Mouse (Mus musculus) midbrain, postnatal 0 days (tissue): ENCODE data around the gene Cog5. TPM values are rescaled to one million over a fixed set of nuclear protein-coding genes. Genes with fewer than 3 reads are reported as not detected.

Experiments
- ATAC-seq: fragments of 200-750 bp; cut with Nextera tagmentation; 2 replicates; pipeline ENCODE4 v1.8.0; 2017; ENCODE audit warnings: moderate number of reproducible peaks, mild to moderate bottlenecking, moderate TSS enrichment, moderate library complexity; ENCODE audit not compliant: low FRiP score
- DNase-seq: peaks from one replicate; pipeline ENCODE4 v3.0.0-alpha.2; 2015; ENCODE audit warnings: low spot score
- H3K27ac ChIP-seq: fragments of 300-500 bp; sonication (generic); 2 replicates; pipeline ENCODE4 v1.5.1; 2014; ENCODE audit warnings: low read depth, mild to moderate bottlenecking, low read length, mixed read lengths
- H3K27me3 ChIP-seq: fragments of 300-500 bp; sonication (generic); 2 replicates; pipeline ENCODE4 v1.6.1; 2014; ENCODE audit warnings: low read length, control low read depth, mixed read lengths; ENCODE audit not compliant: insufficient read depth
- H3K36me3 ChIP-seq: fragments of 300-500 bp; sonication (generic); 2 replicates; pipeline ENCODE4 v1.6.1; 2014; ENCODE audit warnings: low read length, control low read depth, mixed read lengths; ENCODE audit not compliant: insufficient read depth
- H3K4me1 ChIP-seq: fragments of 300-500 bp; sonication (generic); 2 replicates; pipeline ENCODE4 v1.6.1; 2014; ENCODE audit warnings: mild to moderate bottlenecking, control low read depth, antibody characterized with exemption, low read length, mixed read lengths; ENCODE audit not compliant: insufficient read depth
- H3K4me2 ChIP-seq: fragments of 300-500 bp; sonication (generic); 2 replicates; pipeline ENCODE4 v1.6.1; 2014; ENCODE audit warnings: low read depth, mild to moderate bottlenecking, low read length, mixed read lengths; ENCODE audit not compliant: poor library complexity, severe bottlenecking
- H3K4me3 ChIP-seq: fragments of 300-500 bp; sonication (generic); 2 replicates; pipeline ENCODE4 v1.5.1; 2014; ENCODE audit warnings: low read depth, mild to moderate bottlenecking, low read length, moderate library complexity
- H3K9ac ChIP-seq: fragments of 300-500 bp; sonication (generic); replicated peaks from 2 replicates; pipeline ENCODE4 v1.6.1; 2014; ENCODE audit warnings: mild to moderate bottlenecking, low read length, moderate library complexity, mixed read lengths; ENCODE audit not compliant: poor library complexity, severe bottlenecking
- H3K9me3 ChIP-seq: fragments of 300-500 bp; sonication (generic); 2 replicates; pipeline ENCODE4 v1.6.1; 2016; ENCODE audit warnings: low read length, control low read depth
- CTCF ChIP-seq: IDR thresholded peaks from 2 replicates; pipeline ENCODE4 v1.5.1; 2016; ENCODE audit warnings: antibody characterized with exemption, mild to moderate bottlenecking
- WGBS: fragments of 180-500 bp; shearing (Covaris S2); extraction: QIAGEN DNeasy Blood & Tissue Kit; methylation state at CpG from one replicate; pipeline ENCODE4 v1.1.7; 2014; 5-methylcytosine and 5-hydroxymethylcytosine counted together
- polyA plus RNA-seq: library from polyadenylated mRNA; unstranded; fragments of >200 nt; fragmentation: Nextera tagmentation; extraction: Ambion mirVana; gene quantifications from 2 replicates; pipeline ENCODE4 v1.2.1, GENCODE M21; 2015
- total RNA-seq: library from RNA; depleted of rRNA; stranded (reverse); fragments of >200 nt; gene quantifications from 2 replicates; pipeline ENCODE4 v1.2.3, GENCODE M21; 2014

Cog5 gene
- total and polyA plus RNA-seq, 2 experiments from 2014 or later = 18.8 to 41.1 TPM

- H3K4me1 ChIP-seq = no peaks in the 10 kb centered on the region
- no peak for DNase-seq
- ATAC-seq = no peak
- no peak for TF ChIP-seq CTCF
- no peak overlapping the region for H3K4me3 ChIP-seq
- no peak overlapping the region for H3K4me2 ChIP-seq
- no peaks in the 10 kb centered on the region for H3K27me3 ChIP-seq
- no peak overlapping the region for H3K27ac ChIP-seq
- H3K36me3 ChIP-seq = no peaks in the 10 kb centered on the region
- 77% methylated on average over 3 of the region's 3 CpGs for WGBS
- H3K9ac ChIP-seq = no peak overlapping the region
- H3K9me3 ChIP-seq = no peaks in the 10 kb centered on the region
These were observed 118.9 kb downstream of the Cog5 start for GRCm38 (mm10) chr12:31773612-31774011.

- no peak for ATAC-seq
- no peak overlapping the region for H3K4me2 ChIP-seq
- H3K9me3 ChIP-seq = no peaks in the 10 kb centered on the region
- H3K4me1 ChIP-seq = no peaks in the 10 kb centered on the region
- H3K27me3 ChIP-seq = no peaks in the 10 kb centered on the region
- H3K36me3 ChIP-seq = no peaks in the 10 kb centered on the region
- no peak overlapping the region for H3K27ac ChIP-seq
- peak; percentile 17 for DNase-seq
- WGBS = 68% methylated on average over 1 of the region's 1 CpGs
- no peak overlapping the region for H3K9ac ChIP-seq
- TF ChIP-seq CTCF = no peak
- H3K4me3 ChIP-seq = no peak overlapping the region
These were observed 129.6 kb downstream of the Cog5 start for GRCm38 (mm10) chr12:31784291-31784690.

GRCm38 (mm10) chr12:31788530-31788929 is 133.9 kb downstream of the Cog5 start:
- Histone ChIP-seq H3K4me3 (no peak overlapping the region), H3K9ac (no peak overlapping the region), H3K27me3 (no peaks in the 10 kb centered on the region), H3K4me2 (no peak overlapping the region), H3K36me3 (no peaks in the 10 kb centered on the region), H3K27ac (no peak overlapping the region), H3K9me3 (no peaks in the 10 kb centered on the region), H3K4me1 (no peaks in the 10 kb centered on the region)
- TF ChIP-seq CTCF = no peak
- DNase-seq = no peak
- WGBS = over 99% methylated on average over 3 of the region's 3 CpGs
- ATAC-seq = no peak

GRCm38 (mm10) chr12:31806410-31807154 is 151.9 kb downstream of the Cog5 start:
- no peaks in the 10 kb centered on the region for H3K4me1 ChIP-seq
- 77% methylated on average over 5 of the region's 5 CpGs for WGBS
- no peak for DNase-seq
- no peak overlapping the region for H3K4me3 ChIP-seq
- no peak overlapping the region for H3K9ac ChIP-seq
- no peak for TF ChIP-seq CTCF
- no peak overlapping the region for H3K27ac ChIP-seq
- H3K9me3 ChIP-seq = no peaks in the 10 kb centered on the region
- H3K27me3 ChIP-seq = no peaks in the 10 kb centered on the region
- no peak for ATAC-seq
- no peaks in the 10 kb centered on the region for H3K36me3 ChIP-seq
- H3K4me2 ChIP-seq = no peak overlapping the region

- Histone ChIP-seq H3K9ac (no peak overlapping the region), H3K36me3 (no peaks in the 10 kb centered on the region), H3K27me3 (no peaks in the 10 kb centered on the region), H3K4me3 (no peak overlapping the region), H3K4me1 (no peaks in the 10 kb centered on the region), H3K9me3 (no peaks in the 10 kb centered on the region), H3K27ac (no peak overlapping the region), H3K4me2 (no peak overlapping the region)
- WGBS = 83% methylated on average over 3 of the region's 3 CpGs
- TF ChIP-seq CTCF = no peak
- DNase-seq (peak; percentile 42), ATAC-seq (no peak)
These were observed 163.4 kb downstream of the Cog5 start for GRCm38 (mm10) chr12:31818051-31818461.

GRCm38 (mm10) chr12:31819096-31819495 is 164.4 kb downstream of the Cog5 start:
- TF ChIP-seq CTCF = no peak
- Histone ChIP-seq H3K9ac (no peak overlapping the region), H3K36me3 (0 out of 2 replicates have a peak, but pooled peaks cover 2% of the 10 kb centered on the region), H3K4me3 (no peak overlapping the region), H3K4me2 (no peak overlapping the region), H3K27ac (no peak overlapping the region), H3K9me3 (no peaks in the 10 kb centered on the region), H3K4me1 (no peaks in the 10 kb centered on the region), H3K27me3 (no peaks in the 10 kb centered on the region)
- no peak for DNase-seq
- no peak for ATAC-seq
